Mouse (Mus musculus): Measurements from ENCODE around the gene Gm14403. TPM values are rescaled to one million over a fixed set of nuclear protein-coding genes. Genes with fewer than 3 reads are reported as not detected.
"Not testable (repeated sequence)": the region's sequence is repeated elsewhere in the genome, so short reads cannot be mapped to it uniquely, and the experiment has no call there.

The Gm14403 gene
- polyA plus RNA-seq, 1 experiment = 0.50 TPM

- 67% methylated on average over 1 of the region's 1 CpGs for WGBS
- not testable (repeated sequence) for DNase-seq (ENCODE audit: low read depth, low spot score)
Measured at GRCm38 (mm10) chr2:177555261-177555660, 57.2 kb downstream of the Gm14403 start.

Other genes with a start within 250 kb of the Gm14403 start
- gene Gm14409, start 231.2 kb upstream of the Gm14403 start, polyA plus RNA-seq (2012; rRNA removed) = not detected in 2 replicates
- not detected in 2 replicates for gene Gm14412, start 173.9 kb upstream of the Gm14403 start, polyA plus RNA-seq (2012; rRNA removed)
- 0.11 and 0.36 TPM in 2 replicates for gene Gm14418, start 99.9 kb upstream of the Gm14403 start, polyA plus RNA-seq (2012; rRNA removed)
- gene Zfp970, start 33.5 kb upstream of the Gm14403 start, polyA plus RNA-seq (2012; rRNA removed) = 2.2 and 4.3 TPM in 2 replicates
- not detected in 2 replicates for gene Gm14406, start 80.0 kb downstream of the Gm14403 start, polyA plus RNA-seq (2012; rRNA removed)

Measured in large intestine, adult 2 months (tissue).